Mouse (Mus musculus) liver, adult 2 months (tissue): ENCODE measurements around the gene Slc30a9.

Source experiments
- CTCF ChIP-seq: fragments of 200-500 bp; IDR thresholded peaks from 2 replicates; pipeline ENCODE4 v1.5.1; 2011; ENCODE audit warnings: low read depth, low read length, control low read depth
- POLR2A ChIP-seq: fragments of 200-500 bp; IDR thresholded peaks from 2 replicates; pipeline ENCODE4 v1.6.1; 2011; ENCODE audit warnings: low read length, control low read depth; ENCODE audit not compliant: insufficient read depth; ENCODE audit errors: extremely low read depth

DNA sequence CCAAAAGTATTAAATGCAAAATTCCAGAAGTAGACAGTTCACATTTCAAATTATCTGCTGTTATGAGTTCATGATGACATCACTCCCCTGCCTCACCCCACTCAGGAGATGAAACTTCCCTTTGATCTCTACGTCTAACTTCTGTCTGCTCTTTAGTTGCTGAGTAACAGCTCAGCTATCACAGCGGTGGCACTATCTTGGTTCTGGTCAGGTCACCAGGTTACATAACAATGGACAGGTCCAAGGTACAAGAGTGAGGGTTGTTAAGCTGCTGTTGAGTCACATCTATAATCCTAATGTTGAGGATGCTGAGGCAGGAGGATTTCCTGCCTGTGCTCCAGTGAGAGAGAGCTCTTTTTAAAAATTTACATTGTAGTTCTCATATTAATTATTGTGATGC, 56.2 kb downstream of the Slc30a9 start:
- TF ChIP-seq CTCF (no peak), POLR2A (no peak)
